Mouse (Mus musculus): ENCODE data around the gene Nsmce1.

DNA sequence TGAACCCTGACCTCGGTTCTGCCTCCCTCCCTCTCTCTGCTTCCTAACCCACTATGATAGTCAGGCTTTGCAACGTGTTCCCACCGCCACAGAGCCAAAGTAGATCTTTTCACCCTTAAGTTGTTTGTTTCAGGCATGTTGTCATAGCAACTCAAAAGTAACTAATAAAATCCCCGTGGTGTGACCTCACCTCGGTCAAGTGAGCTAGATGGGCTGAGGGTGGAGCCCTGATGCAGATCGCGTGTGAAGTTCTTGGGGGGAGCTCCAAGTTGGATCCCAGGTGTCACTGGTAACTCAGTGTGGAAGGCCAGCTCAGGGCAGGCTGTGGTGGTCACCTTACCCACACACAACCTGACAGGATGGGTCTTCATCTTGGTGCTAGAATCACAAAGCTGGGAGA lies 63.0 kb downstream of the Nsmce1 start:
- TF ChIP-seq CTCF (IDR thresholded peaks at IDR 0.05; ENCODE audit: insufficient read depth, low read length), result no peak
- TF ChIP-seq POLR2A (IDR thresholded peaks at IDR 0.05; ENCODE audit: borderline replicate concordance, extremely low read depth, low read depth, low read length), result no peak

Measured in lung, adult 2 months (tissue).